Mouse (Mus musculus) layer of hippocampus, adult 8-10 months (tissue): ENCODE measurements at regions not wholly inside any gene's neighbourhood (a gene's known extent, or its start where the extent isn't known, plus 50 kb on each side); places are given as distances from the start of the nearest gene placed in this dataset.

Source experiments
- DNase-seq, 2 experiments: peaks; one replicate each; pipeline ENCODE4 v3.0.0; 2022; ENCODE audit warnings: low spot score in 2 of 2

- DNase-seq = peak; percentile 26 to 32
Observed at GRCm38 (mm10) chr1:72963449-72963848, 52.3 kb downstream of the Tnp1 start.

- no peak for DNase-seq
Observed at GRCm38 (mm10) chr1:72960241-72960653, 55.5 kb downstream of the Tnp1 start.

DNA sequence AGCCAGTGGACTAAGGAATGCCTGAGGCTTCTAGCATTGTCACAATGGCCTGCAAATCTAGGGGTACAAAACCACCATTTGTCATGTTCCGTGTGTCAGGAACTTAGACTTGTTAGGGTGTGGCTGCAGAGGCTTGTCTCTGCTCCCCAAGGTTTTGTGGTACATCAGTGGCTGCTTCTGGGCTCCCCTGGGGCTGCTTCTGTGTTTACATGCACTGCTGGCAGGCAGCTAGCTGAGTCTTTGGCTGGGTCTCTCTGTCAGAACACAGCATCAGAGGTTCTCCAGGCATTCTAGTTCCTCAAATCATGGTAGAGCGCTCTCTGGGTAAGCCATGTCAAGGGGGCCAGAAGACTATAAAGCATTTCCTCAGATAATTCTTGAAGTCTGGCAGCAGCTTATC, 60.3 kb downstream of the Tnp1 start:
- DNase-seq = no peak

- DNase-seq = no peak
Observed at GRCm38 (mm10) chr1:72952896-72953295, 62.8 kb downstream of the Tnp1 start.

GRCm38 (mm10) chr1:72951802-72952201, 63.9 kb downstream of the Tnp1 start:
- DNase-seq = no peak

DNA sequence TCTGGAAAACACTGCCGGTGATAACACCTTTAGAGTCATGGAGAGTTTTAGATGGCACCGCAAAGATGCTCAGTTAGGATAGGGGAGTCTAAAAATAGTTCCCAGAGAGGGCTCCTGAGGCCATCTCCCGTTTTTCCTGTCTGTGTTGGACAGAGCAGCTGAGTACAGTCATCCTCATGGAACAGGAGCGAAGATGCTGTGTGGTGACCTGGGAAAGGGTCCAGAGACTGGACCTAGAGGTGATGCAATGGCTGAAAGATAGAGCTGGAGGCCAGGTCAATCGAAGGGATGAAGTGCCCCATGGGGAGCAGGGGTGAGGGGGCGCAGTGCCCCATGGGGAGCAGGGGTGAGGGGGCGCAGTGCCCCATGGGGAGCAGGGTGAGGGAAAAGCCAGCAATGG, 64.3 kb downstream of the Tnp1 start:
- no peak for DNase-seq

- DNase-seq = no peak
Observed at GRCm38 (mm10) chr1:72946235-72946634, 69.5 kb downstream of the Tnp1 start.

DNA sequence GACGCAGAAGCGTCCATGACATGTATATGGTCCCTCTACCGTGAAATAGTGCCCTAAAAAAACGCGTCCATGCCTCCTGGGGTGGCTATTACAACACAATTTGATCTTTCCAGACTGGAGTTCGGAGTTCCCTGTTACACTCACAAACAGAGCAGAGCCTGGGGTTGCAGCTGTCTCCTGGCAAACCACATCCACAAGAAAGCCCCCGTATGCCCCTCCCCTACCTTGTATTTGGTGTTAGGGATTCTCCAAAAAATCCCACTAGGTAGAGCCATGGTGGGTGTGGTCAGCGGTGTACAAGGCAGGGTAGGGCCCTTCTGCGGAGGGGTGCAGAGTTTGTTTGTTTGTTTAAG, 70.0 kb downstream of the Tnp1 start:
- no peak for DNase-seq

DNA sequence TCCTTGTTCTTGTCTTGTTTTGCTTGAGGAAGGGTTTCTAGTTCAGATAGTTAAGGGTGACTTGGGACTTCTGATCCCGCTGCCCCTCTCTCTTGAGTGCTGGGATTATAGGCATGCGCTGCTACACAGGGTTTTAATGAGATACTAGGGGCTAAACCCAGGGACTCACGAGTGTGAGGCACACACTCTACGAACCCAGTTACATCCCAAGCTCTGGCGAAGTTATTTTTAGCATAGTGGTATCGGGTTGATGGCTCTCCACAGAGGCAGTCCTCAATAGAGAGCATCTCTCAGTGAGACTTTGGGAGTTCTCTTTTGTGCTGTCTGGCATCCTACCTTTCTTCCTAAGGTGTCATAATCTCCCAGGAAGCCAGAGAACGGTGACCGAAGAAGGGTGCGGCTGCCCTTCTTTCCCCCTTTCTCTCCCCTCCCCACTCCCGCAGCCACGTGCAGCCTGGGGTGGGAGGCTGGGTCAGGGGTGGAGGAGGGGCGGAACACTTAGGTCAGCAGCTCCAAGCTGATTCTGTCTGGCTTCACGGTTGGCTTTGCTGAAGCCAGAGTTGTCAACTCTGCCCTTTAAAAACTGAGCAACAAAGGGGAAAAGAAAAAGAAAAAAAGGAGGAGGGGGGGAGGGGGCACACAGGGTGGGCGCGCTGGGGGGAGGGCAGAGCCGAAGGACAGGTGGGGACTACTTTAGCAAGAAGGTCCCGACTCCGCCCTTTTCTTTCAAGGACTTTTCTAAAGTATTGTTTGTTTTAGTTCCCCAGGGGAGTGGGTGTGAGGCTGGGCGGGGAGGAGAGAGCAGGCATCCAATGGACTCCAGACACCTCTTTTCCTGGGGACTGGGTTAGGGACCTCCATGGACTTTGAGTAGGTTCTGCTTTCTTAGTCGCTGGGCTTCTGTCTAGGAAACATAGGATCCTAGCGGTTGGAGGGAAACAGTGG, 70.4 kb upstream of the Igfbp5 start:
- DNase-seq = no peak

DNA sequence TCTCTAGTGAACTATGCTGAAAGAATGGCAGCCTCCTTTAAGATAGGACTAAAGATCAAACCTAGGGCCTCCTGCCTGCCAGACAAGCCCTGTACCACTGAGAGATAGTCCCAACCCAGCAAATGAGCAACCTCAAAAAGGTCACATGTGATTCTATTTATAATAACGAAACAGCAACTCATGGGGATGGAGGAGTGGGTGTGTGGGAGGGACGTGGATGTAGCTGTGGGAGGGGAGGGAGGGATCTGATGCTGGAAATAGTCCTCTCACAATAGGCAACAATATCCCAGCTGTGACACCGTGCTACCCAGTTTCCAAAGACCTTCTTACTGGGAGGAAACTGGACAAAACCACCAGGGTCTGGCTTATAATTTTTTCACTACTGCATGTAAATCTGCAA, 69.5 kb upstream of the Igfbp5 start:
- DNase-seq = no peak

GRCm38 (mm10) chr1:72943082-72943481, 68.4 kb upstream of the Igfbp5 start:
- DNase-seq = no peak

- DNase-seq = no peak
Observed at GRCm38 (mm10) chr1:72942351-72942750, 67.7 kb upstream of the Igfbp5 start.

- DNase-seq = no peak
Observed at GRCm38 (mm10) chr1:72939948-72940347, 65.3 kb upstream of the Igfbp5 start.

GRCm38 (mm10) chr1:72936681-72937465, 62.2 kb upstream of the Igfbp5 start:
- peak in 1 of 2 experiments; percentile 29 for DNase-seq

- no peak for DNase-seq
Observed at GRCm38 (mm10) chr1:72936231-72936630, 61.5 kb upstream of the Igfbp5 start.

DNA sequence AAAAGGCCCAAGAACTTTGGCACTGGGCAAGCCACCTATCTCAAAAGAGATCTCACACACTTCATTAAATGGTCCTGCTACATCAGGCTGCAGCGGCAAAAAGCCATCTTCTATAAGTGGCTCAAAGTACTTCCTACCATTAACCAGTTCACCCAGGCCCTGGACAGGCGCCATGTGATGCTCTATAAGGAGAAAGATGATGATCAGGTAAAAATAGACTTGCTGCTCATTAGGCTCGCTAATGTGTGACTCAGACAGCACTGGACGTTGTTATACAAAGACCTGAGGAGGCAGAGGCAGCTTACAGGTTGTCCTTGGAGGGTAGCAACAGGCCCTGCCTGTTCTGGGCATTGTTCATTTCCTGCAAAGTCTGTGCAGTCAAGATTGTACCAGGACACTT, 60.4 kb upstream of the Igfbp5 start:
- DNase-seq = no peak

DNA sequence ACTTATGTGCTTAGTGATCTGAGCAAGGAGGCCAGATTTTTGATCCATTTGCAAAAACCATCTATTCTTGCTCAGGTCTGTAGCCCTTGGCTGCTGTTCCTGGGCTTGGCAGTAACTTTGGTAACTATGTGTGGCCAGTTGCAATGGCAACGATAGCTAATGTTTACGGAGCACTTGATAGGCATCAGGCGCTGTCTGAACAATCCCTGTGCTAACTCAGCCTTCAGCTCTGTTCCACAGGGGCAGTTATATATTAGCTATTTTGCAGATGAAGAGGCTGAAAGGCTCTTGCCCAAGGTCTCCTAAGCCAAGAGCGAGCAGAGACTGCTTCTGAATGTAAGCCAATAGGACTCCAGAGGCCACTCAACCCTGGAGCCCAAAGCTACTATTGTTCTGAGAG, 55.1 kb upstream of the Igfbp5 start:
- no peak for DNase-seq
